Mouse (Mus musculus): ENCODE results near the gene Rtbdn.

Gene Rtbdn

DNA sequence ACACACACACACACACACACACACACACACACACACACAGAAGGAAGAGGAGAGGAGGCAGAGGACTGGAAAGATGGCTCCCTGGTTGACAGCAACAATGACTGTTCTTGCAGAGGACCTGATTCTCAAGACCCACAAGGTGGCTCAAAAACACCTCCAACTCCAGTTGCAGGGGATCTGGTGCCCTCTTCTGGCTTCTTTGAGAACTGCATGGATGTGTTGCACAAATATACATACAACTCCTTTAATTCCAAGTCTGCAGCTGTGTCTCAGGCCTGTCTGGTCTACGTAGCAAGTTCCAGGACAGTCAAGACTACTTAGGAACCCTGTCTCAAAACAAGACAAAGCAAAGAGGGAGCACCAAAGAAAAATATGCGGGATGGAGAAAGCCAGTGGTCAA is 10.0 kb downstream of the Rtbdn start:
- peak; percentile 67 to 78 for DNase-seq (ENCODE audit: low read depth in 2 of 2, low spot score in 2 of 2)

DNA sequence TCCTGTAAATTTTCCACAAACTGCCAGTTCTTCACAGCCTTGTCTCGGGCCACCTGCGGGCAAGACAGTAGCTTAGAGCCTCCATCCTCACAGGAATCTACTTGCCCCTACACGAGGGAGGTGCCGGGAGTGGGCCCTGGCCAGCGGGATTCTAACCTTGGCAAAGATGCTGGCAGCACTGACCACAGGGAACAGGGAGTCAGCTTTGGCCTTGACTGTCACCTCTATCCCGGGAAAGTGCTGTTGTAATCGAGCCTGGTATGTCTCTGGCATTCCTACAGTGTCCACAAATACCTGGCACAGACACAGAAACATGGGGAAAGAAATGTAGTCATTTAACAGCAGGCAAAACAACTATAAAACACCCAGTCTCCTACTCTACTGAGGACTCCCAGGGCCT is 13.0 kb downstream of the Rtbdn start:
- no peak for DNase-seq (ENCODE audit: low read depth in 2 of 2, low spot score in 2 of 2)

DNA sequence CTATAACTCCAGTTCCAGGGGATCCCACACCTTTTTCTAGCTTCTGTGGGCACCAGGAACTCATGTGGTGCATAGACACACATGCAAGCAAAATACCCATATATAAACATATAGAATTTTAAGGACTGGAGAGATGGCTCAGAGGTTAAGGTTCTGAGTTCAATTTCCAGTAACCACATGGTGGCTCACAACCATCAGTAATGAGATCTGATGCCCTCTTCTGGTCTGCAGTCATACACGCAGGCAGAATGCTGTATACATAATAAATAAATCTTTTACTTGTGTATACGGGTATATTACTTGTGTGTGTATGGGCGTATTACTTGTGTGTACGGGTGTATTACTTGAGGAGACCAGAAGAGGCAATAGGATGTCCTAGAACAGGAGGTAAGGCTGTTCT is 17.2 kb downstream of the Rtbdn start:
- no peak for DNase-seq (ENCODE audit: low read depth in 2 of 2, low spot score in 2 of 2)

DNA sequence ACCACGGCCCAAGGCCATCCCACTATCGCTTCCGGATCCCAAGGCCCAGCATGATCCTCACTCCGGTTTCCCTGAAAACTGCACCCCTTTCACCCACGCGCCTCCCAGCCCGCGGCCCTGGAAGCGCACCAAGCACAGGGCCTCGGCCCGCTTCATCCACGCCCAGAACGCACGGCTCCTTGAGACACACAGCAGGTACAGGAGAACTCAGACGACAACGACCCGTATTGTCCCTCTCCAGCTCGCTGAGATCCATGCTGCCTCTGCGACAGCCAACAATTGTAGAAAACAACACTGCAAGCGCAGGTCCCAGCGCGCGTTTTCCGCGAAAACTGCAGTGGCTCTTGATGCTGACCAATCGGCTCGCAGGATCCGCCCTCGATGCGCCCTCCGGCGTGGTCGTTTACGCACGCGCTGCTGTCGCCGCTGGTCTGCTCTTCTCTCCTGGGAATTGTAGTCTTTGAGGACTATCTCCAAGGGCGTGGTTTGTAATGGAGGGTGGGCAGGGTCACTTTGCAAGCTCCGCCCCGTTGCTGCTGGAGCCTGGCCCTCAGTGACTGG is 19.0 kb downstream of the Rtbdn start:
- DNase-seq (ENCODE audit: low read depth in 2 of 2, low spot score in 2 of 2): peak; percentile 78 to 81

DNA sequence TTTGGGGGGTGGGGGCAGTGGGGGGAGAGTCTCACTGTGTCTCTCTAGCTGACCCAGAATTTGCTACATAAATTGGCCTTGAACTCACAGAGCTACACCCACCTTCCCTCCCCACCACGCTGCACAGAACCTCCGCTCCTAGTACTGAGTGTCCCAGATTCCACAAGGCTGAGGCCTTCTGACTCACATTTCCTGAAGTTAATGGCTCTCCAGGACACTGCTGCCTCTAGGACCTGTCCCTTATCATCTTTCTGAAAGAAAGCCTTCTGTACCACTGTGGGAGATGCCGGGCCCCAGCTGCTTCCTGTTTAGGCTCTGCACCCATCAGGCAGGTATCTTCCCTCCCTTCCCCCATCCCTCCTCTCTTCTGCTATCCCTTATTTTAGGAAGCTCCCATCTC is 19.8 kb downstream of the Rtbdn start:
- no peak for DNase-seq (ENCODE audit: low read depth in 2 of 2, low spot score in 2 of 2)

DNA sequence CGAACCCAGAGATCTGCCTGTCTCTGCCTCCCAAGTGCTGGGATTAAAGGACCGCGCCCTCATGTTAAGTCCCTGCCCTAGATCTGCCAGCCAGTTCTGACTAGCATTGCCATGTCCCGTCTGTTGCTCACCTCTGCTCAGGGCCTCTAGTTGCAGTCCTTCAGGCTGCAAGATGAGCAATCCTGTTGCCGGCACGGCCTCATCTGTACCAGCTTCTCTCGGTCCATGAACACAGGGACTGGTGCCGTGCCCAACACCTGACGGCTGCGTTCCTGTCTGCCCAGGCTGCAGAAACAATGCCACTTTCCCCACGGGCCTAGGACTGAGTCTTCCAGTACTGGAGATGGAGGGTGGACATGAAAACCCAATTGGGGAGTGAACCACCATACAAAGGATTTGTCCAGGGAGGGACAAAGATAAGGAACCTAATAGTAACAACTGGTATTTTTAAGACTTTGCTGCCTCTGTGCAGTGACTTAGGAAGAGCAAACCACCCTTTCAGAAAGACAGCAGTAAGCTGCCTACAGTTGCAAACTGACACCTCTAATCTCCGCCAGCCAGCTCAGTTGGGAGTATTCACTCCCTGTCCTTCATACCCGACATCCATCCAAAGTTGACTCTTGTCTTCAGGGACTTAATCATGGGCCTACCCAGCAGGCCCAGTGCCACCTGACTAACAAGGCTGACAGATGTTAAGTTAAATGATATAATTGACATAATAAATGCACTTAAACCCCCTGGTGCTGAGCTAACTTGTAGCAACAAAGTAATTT is 20.9 kb downstream of the Rtbdn start:
- DNase-seq (ENCODE audit: low read depth in 2 of 2, low spot score in 2 of 2): no peak

DNA sequence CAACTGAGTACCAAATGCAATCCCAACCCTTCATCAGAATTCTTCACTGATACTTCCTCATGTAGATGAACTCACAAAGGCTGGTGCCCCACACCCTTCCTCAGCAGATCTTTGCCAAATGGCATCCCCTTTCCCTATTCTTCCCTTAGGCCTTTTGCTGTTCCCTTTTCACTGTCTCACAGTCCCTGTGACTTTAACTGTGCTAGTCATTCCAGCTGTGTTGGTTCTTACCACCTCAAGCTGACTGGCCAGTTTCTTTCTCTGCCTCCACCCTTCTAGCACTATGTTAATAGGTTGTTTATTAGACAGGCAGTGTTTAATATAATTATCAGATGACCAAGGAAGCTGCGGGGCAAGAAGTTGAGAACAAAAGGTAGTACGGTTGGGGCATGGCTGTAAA is 21.9 kb downstream of the Rtbdn start:
- DNase-seq (ENCODE audit: low read depth in 2 of 2, low spot score in 2 of 2): no peak

DNA sequence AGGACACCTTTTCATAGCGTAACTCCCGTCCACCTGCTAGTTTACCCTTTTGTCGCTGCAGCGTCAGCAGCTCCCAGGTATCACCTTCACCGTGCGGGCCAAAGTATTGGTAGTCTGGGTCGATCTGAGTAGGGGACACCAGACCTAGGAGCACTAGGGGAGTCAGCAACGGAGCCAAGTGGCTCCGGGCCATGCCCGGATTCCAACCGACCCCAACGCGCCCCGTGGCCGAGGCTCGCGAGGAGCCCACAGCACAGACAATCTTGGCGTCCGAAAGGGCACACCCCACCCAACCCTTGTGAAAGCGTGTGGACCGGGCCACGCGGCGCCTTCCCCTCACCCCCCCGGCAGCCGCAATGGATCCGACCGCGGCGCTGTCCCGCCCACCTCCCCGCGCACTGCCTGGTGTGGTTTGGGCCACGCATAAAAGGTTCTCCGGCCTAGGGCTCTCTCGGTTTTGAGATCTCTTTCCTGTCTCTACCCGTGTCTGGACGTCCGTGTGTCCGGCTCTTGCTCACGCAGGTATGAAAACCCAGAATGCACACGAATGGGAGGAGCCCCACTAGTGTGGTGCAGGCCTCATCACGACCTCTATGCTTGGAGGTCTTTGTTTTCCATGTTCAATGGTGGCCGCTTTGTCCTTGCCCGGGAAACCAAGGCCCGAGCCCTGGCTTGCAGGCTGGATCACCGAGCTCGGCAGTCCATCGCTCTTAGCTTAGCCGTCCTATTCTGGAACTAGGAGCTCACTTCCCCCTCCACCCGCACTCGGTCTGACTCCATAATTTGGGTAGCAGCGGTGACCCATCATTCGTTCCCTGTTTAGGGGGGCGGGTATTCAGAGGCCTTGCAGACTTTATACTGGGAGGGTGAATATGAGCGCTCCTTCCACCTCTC is 22.7 kb downstream of the Rtbdn start, which contains the start of the genes Gm49661, Prdx2 and Rnaseh2a:
Gene Gm49661 (minus strand): TSS at position 193 of the 894 bp plus-strand sequence.
Gene Prdx2 (plus strand): TSS at position 347 of the 894 bp plus-strand sequence.
Gene Rnaseh2a (minus strand): TSS at position 527 of the 894 bp plus-strand sequence.
- DNase-seq (ENCODE audit: low read depth in 2 of 2, low spot score in 2 of 2): no peak

DNA sequence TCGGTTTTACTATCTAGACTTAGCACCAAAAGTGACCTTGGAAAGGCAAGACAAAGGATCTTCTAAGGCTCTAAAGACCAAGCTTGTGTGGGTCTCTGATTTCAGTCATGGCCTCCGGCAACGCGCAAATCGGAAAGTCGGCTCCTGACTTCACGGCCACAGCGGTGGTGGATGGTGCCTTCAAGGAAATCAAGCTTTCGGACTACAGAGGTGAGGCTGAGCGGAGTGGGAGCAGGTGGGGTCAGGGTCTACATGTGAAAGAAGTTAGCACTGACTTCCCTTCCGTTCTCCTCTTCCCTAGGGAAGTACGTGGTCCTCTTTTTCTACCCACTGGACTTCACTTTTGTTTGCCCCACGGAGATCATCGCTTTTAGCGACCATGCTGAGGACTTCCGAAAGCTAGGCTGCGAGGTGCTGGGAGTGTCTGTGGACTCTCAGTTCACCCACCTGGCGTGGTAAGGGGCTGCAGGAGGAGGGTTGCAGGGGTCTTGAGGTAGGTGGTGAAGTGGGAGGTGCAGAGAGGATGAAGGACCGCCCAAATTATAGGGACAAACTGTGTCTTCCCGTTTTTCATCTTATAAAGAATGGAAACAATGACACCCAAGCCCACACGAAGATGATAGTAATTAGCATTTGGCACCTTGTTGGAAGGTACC is 23.5 kb downstream of the Rtbdn start:
- no peak for DNase-seq (ENCODE audit: low read depth in 2 of 2, low spot score in 2 of 2)

DNA sequence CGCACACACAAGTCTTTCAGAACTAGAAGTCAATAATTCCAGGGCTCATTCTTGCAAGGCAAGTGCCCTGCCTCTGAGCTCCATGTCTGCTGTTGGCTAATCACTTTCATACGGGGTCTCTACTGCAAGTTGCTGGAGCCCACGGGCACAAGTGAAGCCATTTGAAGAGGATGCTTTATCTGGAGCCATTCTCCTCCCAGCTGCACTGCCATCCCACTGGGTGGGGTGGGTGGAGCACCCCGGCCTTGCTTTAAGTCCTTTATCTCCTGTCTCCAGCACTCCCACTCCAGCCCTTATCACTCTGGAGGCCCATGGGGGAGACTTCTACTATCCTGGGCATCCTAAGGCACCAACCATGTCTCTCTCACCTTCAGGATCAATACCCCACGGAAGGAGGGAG is 24.1 kb downstream of the Rtbdn start:
- no peak for DNase-seq (ENCODE audit: low read depth in 2 of 2, low spot score in 2 of 2)

DNA sequence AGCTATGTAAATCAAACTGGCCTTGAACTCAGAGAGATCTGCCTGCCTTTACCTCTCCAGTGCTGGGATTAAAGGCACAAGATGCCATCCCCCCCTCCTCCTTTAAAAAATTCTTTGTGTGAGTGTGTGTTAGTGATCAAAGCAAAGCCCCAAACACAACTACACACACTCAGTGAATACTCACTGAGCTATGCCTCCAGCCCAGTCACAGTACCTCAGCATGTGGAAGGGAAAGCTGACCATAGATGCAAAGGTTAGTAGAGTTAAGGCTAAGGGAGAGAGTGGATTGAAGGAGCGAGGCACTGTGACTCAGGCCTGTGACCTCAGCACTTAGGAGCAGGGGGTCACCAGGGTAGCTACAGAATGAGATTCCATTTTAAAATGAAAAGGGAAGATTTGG is 26.3 kb downstream of the Rtbdn start:
- DNase-seq (ENCODE audit: low read depth in 2 of 2, low spot score in 2 of 2): no peak

DNA sequence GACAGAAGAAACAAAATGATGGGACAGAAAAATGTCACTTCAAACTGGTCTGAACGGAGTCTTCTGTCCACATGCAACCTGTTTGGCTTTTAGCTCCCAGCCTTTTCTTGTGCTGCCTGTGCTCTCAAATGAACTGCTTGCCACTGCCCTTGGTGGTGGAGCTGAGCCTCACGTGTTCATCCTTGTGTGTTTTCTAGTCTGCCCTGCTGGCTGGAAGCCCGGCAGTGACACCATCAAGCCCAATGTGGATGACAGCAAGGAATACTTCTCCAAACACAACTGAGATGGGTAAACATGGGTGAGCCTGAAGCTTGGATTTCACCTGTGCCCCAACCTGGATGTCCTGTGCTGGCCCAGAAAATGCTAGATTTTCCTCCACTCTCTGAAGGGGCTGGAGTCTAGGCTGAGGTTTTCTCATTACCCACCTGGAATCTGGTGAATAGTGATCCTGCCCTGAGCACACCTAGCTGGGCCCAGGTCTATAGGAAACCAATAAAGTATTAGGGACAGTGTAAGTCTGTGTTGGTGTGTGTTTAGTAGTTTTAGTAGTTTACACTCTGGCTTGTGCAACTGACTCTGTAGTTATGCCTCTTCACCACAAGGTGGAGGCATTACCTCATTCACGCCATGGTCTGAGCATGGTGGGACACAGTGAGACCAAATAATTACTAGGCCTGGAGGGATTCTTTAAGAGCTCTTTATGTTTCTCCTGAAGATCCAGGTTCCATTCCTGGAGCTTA is 27.2 kb downstream of the Rtbdn start:
- peak in 1 of 2 experiments; percentile 52 for DNase-seq (ENCODE audit: low read depth in 2 of 2, low spot score in 2 of 2)

DNA sequence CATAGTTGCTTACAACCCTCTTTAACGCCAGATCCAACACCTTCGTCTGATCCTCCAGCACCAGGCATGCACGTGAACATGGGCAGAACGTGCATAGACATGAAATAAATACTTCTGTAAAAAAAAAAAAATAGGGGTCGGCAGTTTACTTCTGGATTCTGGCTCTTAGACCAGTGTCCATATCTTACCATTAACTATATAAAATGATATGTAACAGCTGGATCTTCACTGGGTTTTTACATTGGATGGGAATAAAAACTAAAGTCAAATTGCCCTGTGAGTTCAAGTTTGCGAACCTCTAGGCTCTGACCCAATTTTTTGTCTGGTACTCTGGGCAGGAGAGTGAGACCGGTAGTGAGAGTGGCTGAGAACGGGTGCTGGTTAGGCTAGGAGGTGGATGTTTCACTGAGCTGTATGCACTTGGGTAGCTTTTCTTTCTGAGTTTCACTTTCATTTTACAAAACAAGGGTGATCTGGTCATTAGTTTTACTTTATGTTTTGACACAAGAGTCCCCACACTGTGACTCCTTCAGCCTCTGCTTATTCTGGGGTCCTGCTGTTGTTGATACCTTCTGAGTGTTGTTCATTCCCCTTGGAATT is 27.9 kb downstream of the Rtbdn start:
- DNase-seq (ENCODE audit: low read depth in 2 of 2, low spot score in 2 of 2): no peak

DNA sequence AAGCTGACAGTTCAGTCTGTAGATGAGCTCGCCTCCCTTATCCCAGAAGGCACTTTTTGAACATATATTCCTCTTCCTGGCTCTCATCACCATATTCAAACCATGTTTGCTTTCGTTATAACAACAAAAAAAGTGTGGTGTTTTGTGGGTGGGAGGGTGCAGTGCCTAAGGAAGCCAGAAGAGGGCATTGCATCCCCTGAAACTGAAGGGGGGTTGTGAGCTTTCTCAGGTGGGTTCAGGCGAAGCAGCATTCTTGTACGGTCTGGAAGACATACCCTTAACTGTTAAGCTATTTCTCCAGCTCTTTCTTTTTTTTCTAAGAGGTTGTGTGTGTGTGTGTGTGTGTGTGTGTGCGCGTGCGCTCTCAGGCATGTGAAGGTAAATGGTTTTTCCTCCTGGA is 28.6 kb downstream of the Rtbdn start:
- peak; percentile 79 to 92 for DNase-seq (ENCODE audit: low read depth in 2 of 2, low spot score in 2 of 2)

DNA sequence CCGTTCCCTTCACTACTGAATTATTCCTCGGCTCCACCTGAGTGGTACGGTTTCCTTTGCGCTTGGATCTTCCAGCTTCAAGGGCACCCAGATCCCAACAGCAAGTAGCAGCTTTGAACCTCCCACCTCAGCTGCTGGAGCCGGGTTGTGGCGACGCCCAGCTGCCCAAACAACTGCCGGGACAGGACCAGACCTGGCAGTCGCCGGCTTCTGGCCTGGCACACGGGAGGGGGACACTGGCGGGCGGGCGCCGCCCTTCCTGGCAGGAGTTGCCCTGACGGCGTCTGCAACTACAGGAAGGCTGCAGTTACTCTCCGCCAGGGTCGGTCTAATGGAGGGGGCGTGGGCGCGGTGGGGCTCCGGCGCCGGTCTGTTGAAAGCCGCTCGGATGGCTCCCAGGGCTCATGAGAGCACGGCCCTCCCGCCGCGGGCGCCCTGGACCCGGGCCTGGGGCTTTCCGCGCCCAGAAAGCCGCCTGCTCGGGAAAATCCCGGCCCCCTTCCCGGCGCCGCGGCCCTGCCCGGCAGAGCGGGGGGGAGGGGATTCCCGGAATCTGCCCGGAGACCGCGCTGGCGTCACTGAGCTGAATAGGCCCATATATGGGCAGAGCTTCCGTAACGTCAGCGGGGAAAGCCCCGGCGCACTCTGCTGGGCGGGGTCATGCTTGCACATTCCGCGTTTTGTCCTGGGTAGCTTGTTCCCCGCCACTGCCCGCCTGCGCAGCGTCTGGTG is 29.4 kb downstream of the Rtbdn start:
- peak; percentile 94 for DNase-seq (ENCODE audit: low read depth in 2 of 2, low spot score in 2 of 2)

DNA sequence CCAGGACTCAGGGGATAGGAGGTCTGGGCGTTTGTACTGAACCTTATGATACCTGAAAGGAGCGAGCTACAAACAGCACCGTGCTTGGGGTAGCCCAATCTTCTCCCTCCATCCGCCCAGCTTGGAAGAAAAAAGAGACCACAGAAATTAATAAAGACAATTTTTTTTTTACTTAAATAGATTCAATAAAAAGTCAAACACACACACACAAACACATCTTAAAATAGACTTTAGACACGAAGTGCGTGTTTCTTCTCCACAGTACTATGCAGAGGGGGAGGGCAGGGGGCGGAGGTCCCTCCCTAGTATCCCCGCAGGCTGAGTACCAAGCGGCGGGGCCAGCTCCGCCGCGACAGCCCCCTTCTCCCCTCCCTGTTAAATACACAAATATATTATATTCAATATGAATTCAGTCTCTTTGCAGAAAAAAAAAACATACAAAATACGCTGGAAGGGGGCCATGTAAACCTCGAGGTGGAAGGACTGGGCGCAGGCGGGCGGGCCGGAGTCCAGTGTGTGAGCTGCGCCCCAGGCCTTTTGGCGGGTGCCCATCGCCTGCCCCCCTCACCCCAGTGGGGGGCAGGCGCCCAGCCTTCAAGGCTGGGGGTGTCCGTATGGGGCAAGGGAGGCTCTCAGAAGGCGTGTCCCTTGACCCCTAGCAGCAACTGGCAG is 30.1 kb downstream of the Rtbdn start:
- peak in 1 of 2 experiments; percentile 29 for DNase-seq (ENCODE audit: low read depth in 2 of 2, low spot score in 2 of 2)

DNA sequence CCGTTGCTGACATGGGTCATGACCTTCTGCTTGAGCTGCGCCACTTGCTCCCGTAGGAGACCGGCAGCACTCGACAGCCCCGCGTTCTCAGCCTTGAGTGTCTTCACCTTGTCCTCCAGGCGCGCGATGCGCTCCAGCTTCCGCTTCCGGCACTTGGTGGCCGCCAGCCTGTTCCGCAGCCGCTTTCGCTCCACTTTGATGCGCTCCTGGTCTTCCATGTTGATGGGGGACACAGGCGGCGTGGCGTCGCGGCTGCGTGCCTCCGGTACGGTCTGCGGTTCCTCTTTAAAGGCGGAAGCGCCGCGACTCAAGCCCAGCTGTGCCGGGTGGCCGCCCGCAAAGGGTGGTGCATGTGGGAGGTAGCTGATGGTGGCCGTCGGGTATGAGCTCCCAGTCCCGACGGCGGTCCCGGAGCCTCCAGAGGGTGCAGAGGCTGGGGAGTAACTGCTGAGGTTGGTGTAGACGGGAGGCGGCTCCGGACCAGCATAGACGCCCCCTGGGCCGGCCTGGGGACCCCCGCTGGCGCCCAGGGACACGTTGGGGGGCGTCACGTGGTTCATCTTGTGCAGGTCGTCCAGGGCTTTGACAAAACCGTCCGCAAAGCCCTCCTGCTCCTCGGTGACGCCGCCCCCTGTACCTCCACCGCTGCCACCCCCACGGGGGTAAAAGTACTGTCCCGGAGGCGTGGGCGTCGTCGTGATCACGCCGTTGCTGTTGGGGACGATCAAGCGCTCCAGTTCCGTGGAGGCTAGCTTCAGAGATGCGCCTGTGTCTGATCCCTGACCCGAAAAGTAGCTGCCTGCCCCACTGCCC is 30.9 kb downstream of the Rtbdn start:
- DNase-seq (ENCODE audit: low read depth in 2 of 2, low spot score in 2 of 2): peak; percentile 70 to 75
